ENCODE assay signal across 13 mouse cellular contexts in genomic region chr13:46601386-46601785, GRCm38 (mm10).
"Had no signal": no experiment of that assay in that cellular context is flagged by ENCODE, and none has a peak within 500 bp of the region (broad histone marks: within the 10 kb centered on the region; RNA-seq: fewer than 3 reads in every experiment).

No protein-coding gene starts in this region.

- H3K27ac ChIP-seq: kidney, embryonic 15.5 days; liver, embryonic 13.5 days; macrophage; midbrain, embryonic 12.5 days had no signal

- H3K9ac ChIP-seq: kidney, embryonic 15.5 days; liver, embryonic 13.5 days; lung, embryonic 14.5 days; midbrain, embryonic 12.5 days had no signal

- ATAC-seq: lung, postnatal 0 days had no signal

- H3K4me3 ChIP-seq: kidney, embryonic 15.5 days; liver, embryonic 13.5 days; midbrain, embryonic 12.5 days had no signal

- H3K4me2 ChIP-seq: kidney, embryonic 15.5 days; liver, embryonic 13.5 days; lung, embryonic 14.5 days; midbrain, embryonic 12.5 days had no signal

- H3K4me1 ChIP-seq: kidney, embryonic 15.5 days; liver, embryonic 13.5 days had no signal

- H3K9me3 ChIP-seq: liver, embryonic 13.5 days; midbrain, embryonic 12.5 days had no signal

- H3K27me3 ChIP-seq: kidney, embryonic 15.5 days; liver, embryonic 13.5 days; midbrain, embryonic 12.5 days had no signal

- DNase-seq: kidney, adult 8-10 months; kidney, postnatal 10 days; kidney, postnatal 36 days; layer of hippocampus, adult 9-11 months; liver, embryonic 13.5 days; lung, embryonic 14.5 days; thymus, adult 2 months; thymus, postnatal 14 days; thymus, postnatal 4 days had no signal

- H3K36me3 ChIP-seq: kidney, embryonic 15.5 days; liver, embryonic 13.5 days; midbrain, embryonic 12.5 days had no signal
